Mouse (Mus musculus) retina, postnatal 7 days (tissue): ENCODE data around the gene Spib.
A peak's percentile ranks its signal among the peaks of the same experiment; 100 is the strongest.

ENCODE experiments used
- DNase-seq: peaks from one replicate; pipeline ENCODE4 v3.0.0-alpha.2; 2012; ENCODE audit warnings: low read depth, low spot score

Spib gene

DNA sequence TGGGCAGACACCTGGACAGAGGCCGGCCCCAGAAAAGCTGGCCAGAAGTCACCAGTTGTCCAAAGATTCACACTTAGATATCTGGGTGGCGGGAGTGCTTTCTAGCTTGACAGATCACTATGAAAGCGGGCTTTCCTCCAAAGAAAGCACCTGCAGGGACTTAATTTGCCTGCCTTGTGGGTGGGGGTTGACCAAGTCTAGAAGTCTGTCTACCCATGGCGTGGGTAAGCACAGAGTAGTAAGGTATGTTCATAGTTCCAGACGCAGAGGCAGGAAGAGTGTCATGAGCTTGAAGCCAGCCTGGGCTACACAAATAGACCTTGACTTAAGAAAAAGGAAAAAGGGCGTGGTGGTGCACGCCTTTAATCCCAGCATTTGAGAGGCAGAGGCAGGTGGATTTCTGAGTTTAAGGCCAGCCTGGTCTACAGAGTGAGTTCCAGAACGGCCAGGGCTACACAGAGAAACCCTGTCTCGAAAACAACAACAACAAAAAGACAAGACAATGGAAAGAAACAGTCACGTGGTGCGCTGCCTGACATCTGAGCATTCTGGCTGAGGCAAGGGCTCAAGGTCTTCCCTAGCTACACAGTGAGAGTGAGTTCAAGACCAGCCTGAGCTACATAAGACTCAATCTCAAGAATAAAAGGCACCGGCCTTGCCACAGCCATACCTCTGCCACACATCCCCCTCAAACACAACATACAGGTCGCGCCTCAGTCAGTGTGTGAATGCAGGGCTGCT, 5.3 kb downstream of the Spib start:
- DNase-seq, result no peak

DNA sequence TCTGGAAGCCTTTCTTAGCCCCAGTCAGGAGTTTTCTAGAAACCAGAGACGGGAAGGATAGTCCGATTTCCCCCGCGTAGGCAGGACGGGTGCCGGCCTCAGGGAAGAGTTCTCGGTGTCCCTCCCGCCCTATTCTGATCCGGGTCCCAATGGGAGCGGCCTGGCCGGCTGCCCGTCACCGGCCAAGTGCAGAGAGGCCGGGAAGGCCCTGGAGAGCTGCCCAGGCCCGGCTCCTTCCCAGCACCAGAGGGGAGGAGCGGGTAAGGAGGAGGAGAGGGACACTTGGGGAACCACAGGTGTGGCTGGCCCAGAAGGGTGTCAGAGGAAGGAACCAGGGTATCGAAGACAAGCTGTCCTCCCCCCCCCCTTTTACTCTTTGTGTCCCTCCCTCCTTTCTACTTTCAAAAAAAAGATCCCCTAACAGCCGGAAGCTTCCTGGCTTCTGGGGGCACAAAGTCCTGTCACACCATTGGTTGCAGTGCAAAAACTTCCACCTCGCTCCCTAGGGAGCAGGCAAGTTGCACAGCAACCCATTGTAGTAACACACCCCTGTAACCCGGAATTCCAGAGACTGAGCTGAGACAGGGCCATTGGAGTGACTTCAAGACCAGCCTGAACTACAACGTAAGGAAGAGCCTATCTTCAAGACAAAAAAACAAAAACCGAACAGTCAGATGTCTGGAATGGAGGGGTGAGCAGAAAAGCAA, 6.6 kb downstream of the Spib start:
- no peak for DNase-seq

DNA sequence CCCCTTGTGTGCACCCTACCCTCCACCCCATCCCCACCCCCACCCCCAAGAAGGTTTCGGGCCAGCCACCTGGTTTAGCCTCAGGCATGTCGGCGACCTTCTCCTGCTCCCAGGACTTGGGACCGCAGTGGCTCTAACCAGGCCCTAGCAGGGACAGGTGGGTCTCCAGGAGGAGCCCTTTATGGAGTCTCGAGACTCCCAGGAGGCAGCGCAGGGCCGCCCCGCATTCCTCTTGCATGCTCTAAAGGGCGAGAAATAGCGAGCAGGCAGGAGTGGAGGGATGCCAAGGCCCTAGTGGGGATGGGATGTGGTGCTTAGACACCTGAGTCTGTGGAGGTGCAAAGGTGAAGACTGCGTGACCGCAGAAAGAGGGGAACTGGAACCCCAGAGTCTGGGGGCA, 7.4 kb downstream of the Spib start, which contains the start of gene Mybpc2:
Mybpc2 (minus strand) TSS at position 155 of the 400 bp plus-strand sequence.
- no peak for DNase-seq

DNA sequence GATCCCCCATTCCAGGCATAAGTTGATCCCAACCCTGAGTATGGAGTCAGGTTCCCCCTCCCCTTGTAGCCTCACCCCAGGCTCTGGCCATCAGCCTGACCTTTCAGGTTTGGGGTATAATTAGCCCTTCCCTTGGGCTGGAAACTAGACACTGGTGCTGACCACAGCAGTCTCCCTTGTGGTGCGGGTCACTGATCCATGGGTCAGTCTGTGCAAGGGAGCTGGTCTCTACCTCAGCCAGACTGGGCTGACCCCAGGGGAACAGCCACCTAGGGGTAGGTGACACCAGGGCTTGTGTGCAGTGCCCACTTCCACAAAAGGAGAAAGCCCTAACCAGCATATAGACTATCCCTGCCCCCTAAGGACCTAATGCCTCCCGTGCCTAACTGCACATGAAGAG, 8.8 kb downstream of the Spib start:
- DNase-seq, result no peak

DNA sequence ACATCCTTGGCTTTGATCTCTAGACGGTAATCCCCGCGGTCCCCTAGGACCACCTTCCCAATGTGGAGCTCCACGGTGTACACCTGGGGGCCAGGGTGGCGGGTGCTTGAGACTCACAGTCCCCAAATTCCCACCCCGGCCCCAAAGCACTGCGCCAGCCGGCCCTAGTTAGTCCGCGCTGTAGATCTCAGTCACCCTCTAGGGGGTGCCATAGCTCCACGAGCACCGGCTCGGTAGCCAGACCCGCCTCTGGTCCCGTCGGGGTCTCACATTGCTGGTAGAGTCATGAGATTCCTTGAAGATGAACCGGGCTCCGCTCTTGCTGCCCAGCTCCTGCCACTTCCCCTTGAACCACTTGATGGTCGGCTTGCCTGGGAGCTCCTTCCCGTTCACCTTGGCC, 10.2 kb downstream of the Spib start:
- DNase-seq, result no peak

DNA sequence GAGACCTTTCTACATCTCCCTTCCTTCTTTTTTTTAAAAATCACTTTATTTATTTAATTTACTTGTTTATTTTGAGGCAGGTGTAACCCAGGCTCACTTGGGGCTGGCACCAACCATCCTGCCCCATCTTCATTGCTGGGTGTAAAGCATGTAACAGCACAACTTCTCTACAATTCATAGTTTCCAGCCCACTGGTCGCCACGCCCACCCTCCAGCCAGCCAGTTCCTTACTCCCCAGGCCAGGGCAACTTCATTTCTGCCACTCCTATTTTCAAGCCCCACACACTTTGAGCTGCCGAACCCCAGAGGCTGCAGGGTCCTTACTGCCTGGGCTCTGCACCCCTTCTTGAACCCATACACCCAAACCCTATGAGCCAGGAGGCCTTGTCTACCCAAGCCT, 10.9 kb downstream of the Spib start:
- no peak for DNase-seq

DNA sequence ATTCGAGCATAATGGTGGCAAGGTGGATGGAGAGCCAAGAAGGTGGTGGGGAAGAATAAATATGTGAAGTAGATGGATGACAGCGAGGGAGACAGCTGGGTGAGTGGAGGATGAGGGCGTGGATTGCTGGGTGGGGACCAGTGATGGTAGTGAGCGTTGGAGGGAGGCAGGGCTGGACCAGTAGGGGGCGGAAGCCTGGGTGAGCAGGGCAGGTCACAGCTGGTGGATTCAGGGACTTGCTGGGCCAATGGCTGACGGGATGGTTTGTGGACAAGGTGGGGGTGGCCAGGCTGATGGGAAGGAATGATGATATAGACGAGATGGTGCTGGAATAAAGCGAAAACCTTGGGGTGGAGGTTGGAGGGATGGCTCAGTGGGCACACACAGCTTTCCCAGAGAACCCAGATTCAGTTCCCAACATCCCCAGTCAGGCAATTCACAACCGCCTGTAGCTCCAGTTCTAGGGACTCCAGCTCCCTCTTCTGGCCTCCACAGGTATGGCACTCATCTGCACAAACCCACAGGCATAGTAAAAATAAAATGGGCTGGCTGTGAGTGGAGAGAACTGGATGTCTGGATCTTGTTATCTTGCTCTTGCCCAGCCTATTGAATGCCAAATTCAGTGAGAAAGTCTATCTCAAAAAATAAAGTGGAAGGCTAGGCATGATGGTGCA, 12.5 kb downstream of the Spib start:
- DNase-seq, result no peak

DNA sequence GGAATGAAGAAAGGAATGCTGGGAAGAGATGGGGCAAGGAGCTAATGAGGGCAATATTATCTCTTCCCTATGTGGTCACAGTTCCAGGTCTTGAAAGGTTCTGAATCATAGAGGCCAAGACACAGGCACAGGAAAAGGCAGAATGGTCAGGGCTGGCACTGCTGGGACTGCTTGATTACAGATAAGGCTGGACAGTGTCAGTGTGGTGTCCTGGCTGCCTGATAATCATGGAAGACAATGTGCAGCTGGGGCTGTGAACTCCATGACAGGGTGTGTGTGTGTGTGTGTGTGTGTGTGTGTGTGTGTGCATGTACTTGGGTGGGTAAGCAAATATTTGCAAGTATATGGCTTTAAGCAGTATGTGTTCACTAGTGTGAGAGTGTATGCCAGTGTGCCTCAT, 24.4 kb downstream of the Spib start:
- no peak for DNase-seq

DNA sequence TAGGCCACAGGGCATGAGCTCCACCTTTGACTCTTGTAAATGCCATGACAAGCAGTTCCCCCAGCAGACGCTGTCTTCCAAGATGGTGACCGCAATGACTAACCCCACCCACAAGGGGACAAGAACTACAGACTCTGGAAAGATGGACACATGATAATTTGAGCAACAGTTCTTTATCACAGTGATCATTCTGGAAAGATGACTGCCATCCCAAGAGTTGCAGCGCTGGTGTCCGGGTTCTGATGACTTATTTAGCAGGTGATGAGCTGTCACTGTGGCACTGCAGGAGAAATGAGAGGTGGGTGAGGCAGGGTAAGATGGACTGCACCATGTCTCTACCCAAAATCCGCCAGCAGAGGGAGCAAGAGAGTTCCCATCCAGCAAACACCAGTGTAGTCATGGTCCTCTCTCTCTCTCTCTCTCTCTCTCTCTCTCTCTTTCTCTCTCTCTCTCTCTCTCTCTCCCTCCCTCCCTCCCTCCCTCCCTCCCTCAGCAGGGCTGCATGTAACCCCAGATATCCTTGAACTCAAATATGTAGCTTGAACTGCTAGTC, 30.2 kb downstream of the Spib start:
- DNase-seq, result peak; percentile 76

DNA sequence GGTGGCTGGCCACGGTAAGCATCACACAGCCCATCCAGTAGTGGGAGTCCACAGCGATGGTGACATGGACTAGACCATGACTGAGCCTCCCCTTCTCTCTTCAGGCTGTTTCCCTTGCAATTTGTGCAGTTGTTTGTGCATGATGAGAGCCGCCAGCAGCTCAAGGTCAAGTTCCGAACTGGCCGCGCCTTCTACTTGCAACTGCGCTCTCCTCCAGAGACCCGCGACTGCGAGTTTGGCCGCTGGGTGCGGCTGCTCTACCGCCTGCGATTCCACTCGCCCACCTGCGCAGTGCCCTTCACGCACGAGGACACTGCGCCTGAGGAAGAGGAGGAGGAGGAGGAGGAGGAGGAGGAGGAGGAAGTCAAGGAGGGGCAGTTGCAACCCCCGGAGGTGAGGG, 31.8 kb downstream of the Spib start:
- no peak for DNase-seq

DNA sequence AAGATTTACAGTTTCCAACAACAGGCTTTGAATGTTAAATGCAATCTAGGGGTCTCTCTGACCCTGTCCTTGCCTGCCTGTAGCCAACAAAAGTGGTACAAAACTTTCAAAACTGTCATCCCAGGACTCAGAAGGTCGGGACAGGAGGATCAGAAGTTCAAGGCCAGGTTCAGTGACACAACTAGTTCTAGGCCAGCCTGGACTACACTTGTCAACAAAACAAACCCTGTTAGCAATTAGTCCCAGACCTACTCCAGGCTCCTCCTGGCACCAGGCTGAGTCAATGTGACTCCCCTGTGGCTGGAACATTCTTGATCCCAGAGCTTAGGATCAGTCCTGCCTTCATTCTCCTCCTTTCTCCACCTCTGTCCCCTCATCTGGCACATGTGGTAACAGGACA, 32.9 kb downstream of the Spib start:
- DNase-seq, result no peak

DNA sequence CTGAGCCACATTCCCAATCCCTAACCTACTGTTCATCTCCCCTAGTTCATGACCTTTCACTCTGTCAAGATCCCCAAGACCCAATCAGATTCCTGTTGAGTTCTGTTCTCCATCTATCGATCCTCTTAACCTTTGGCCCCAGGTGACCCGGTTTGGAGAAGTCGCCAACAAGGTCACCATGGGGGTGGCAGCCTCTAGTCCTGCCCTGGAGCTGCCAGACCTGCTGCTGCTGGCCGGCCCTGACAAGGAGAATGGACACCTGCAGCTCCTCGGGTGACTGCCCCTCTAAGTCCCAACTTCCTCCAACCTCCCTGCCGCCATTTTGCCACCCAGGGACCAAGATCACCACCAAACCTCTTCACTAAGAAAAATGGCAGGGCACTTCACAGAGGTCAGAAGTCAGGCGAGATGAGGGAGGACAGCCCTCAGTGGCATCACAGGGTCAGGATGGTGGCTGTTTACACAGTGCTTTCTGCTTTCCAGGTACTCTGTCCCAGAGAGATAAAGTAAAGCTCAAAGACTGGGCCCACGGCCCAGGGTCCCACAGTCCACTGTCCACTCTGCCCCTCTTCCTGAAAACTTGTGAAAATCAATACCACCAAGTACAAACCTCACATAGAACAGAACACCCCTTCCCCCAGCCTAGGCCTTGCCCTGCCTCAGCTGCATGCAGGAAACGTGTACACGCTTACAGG, 34.4 kb downstream of the Spib start:
- DNase-seq, result no peak

DNA sequence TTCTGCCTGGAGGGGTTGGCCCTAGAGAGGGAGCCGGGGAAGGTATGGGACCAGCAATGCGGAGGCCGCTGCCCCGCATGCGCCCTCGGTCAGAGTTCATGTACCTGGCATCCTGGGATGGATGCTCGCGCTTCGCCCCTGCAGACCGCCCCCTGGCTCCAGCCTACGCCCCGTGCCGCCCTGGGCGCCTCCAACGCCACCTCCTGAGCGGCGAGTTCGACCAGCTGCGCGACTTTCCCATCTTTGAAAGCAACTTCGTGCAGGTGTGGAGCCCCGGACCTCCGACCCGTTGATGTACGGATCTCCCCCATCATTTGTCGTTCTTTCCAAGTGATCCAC, 35.1 kb downstream of the Spib start:
- DNase-seq, result no peak

DNA sequence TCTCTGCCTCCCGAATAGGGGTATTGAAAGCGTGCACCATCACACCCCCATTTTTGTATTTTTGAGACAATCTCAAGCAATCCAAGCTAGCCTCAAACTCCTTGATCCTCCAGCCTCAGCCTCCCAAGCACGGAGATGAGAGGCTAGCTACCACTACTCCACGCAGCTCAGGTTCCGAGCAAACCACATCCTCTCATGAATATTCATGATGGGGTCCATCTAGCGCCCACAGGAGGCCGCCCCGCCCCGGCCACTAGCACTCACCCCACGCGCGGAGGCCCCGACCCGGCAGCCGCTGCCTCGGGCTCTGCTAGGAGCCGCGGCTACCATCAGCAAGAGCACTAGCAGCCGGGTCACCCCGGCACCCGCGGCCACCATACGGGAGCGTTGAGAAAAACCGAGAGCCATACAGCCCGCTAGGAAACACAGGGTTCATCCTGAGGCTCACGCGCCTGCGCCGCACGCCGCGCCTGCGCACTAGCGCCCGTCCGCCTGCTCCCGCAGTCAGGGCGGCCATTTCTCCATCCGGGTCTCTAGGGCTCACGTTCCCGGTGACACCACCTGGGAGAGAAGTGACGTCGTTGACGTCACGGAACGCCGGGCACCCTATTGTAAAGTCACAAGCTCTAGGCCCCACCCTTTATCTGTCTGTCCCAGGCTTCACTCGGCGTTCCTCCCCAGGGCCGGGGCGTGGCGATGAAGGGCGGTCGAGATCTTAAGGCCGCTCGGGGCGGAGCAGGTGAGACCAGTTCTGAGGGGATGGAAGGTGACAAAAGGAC, 35.7 kb downstream of the Spib start, which contains the start of the genes Emc10 and Fam71e1:
Emc10 (minus strand) TSS at position 538 of the 779 bp plus-strand sequence.
Fam71e1 (plus strand) TSS at position 590 of the 779 bp plus-strand sequence.
- DNase-seq, result peak; percentile 99

DNA sequence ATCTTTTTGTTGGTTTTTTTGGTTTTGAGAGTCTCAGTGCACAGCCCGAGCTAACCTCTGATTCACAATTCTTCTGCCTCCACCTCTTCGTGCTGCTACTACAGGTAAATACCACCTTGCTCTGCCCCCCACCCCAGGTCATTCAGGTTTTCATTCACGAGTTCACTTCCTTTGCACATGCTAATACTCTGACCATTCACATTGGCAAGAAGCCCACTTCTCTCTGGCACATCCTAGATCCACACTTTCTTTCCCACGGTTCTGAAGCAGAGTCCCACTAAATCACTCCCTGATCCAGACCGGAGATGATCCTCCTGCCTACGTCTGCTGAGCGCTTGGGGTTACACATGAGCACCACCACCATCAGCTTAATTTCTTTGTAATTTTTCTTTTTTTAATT, 36.8 kb downstream of the Spib start:
- no peak for DNase-seq

DNA sequence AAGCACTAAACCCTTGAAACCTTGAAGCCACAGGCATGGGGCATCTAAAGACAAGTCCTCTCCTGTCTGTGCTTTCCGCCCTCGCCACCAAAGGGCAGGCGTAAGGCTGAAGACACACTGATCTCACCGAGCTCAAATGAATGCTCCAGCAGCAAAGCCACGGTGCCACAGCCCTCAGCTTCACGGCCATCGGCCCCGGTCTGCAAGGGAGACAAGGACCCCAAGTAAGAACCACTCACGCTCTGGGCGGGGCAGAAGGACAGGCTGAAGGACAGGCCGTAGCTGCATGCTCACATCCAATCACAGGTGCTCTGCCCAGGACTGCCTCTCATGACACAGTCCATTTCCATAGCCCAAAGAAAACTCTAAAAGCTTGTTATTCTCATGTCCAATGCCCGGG, 37.2 kb downstream of the Spib start:
- no peak for DNase-seq

DNA sequence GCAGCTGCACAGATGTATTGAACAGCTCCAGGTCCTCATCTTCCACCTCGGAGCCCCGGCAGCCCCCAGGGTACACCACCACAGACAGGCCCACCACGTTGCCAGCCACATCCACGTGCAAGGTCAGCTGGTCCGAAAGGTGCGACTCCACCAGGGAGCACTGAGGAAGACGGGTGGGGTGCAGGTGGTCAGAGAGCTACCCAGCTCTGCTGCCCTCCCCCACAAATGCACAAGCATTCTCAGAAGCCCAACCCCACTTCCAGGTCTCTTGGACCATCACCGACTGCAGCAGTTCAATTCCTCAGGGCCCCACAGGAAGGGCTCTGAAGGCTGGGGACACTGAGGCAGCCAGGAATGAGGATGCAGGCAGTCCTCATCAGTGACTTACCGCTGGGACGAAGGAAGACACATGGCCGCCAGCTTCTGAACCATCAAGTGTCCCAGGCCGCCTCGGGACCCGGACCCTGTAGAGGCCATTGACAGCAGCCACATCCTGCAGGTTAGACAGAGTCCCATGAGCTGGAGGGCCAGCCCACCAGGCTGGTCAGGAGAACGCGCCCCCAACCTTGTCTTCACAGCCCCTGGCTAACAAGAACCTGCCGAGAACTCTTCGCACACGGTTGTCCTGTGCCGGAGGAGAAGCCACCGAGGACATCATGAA, 39.6 kb downstream of the Spib start:
- DNase-seq, result no peak

DNA sequence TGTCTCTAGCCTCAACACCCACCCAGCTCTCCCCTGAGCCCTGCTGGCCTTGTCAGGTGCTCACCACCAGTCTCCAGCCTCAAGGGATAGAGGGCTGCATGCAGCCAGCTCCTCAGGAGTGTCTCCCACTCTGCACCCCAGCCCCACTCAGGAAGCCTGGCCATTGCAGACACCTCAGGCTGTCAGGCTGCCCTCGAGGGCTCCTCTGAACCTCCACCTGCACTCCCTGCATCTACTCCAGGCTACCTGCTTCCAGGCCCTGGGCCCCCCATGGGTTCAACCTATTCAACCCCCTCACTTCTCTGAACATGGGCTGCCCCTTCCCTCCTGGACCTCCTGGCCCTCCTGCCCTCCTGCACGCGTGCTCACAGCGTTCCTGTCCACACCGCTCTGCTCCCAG, 40.5 kb downstream of the Spib start:
- DNase-seq, result no peak

DNA sequence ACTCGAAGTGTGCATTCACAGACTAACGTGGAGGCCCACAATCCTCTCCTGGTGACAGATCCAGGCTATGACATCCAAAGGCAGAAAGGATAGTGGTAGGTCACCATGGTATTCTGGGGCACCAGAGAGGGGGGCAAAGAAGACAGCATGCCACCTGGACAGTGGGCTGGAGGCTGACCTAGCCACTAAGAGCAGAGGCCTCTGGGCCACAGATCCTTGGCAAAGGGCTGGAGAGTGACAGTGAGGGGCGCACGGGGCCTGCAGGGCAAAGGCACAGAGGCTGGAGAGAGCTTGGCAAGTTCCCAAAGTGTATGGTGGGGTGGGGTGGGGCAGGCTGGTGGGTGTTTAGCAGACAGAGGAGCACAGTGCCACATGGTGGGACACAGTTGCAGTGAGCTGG, 41.6 kb downstream of the Spib start:
- no peak for DNase-seq

DNA sequence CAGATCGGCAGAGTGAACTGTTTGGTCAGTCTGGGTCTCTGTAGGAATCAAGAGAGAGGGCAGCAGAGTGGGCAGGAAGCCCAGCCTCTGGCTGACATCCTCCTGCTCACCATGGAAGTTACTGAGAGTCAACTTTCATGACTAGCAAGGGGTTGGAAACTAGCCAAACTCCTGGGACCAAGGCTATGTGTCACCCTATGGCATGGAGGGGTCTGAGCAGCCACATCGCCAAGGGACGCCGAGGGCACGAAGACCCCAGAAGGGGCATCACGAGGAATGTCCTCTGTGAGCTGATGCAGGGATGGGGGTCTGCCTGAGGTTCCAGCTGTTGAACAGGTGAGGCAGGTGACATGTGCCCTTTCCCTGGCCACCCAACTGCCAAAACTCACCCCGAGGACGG, 43.3 kb downstream of the Spib start:
- no peak for DNase-seq

DNA sequence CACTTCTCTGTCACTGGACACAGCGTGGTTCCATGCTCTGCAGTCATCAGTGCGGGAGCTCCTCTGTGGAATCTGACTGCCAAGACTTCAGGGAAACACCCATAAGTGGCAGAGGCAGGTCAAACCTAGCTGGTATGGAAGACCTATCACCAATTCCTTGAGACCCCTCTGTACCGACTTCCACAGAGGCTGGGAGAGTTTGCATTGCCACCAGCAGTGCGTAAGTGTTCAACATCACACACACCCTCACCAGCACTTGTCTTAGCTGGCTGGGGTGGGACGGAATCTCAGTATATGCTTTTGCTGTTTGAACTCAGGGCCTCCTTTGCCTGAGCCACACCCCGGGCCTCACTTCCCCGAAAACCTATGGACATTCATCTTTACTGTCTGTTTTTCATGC, 43.9 kb downstream of the Spib start:
- DNase-seq, result no peak
